Mouse (Mus musculus) telencephalon, adult 2 months (tissue): ENCODE results near the gene Timm13.

Source experiments
- DNase-seq: peaks from one replicate; pipeline ENCODE4 v3.0.0-alpha.2; 2011; ENCODE audit warnings: low read depth, low spot score

The Timm13 gene

DNA sequence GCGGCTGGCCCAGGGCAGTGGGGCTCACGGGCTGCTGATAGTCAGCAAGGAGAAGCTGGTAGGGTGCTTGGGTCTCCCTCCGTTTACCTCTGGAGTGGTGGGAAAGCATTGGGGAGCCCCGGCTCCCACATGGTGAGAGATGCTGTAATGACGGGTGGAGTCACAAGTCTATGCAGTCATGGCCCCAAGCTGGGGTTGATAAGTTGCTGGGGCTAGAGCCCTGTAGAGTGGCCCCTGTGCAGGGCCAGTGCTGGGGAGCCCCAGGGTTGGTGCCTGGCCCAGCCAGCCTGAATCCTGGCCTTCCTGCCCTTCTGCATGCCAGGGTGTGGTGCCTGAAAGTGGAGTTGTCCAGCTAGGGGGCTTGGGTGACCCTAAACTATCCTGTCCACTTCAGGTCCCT, 38.5 kb downstream of the Timm13 start:
- DNase-seq, result no peak

DNA sequence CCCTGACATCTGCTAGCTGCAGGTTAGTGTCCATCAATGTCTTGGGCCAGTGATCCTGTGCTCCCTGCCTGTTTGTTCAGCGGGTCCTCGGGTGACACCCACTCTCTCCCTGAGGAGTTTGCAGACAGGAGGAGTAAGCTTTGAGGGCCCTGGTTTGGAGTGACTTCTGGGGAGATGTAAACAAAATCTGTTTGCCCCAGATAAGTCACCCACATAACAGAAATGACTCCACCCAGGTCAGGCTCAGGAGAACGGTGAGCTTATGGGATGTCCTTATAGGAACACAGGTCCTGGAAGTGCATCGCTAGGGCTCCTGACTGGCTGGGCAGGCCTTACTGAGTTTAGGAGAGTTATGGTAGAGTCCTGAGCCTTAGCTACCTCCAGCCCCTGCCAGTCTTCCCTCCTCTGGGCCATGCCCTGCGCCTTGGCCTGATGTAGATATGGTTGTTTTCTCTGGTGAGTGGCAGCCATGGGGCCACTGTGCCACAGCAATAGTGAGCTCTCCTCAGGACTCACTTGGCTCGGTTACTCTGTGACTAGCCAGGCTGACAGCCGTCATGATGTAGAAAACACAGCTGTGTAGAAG, 42.3 kb downstream of the Timm13 start:
- no peak for DNase-seq

DNA sequence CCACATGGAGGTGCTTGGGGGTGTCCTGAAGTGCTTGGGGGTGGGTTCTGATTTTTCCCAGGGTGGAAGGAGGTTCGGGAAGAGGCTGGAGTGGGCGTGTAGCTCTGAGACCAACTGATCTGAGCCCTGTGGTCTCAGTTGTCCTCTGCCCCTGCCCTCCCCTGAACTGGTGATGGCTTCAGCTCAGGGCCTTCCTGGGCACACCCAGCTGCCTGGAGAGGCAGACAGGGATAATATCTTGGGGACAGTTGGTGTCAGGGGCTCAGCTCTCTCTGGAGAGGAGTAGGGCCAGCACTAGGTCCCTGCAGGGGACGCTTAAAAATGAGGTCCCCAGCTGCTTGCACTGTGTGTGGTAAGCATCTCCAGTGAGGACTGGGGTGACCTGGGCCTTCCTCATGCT, 42.9 kb downstream of the Timm13 start:
- no peak for DNase-seq

DNA sequence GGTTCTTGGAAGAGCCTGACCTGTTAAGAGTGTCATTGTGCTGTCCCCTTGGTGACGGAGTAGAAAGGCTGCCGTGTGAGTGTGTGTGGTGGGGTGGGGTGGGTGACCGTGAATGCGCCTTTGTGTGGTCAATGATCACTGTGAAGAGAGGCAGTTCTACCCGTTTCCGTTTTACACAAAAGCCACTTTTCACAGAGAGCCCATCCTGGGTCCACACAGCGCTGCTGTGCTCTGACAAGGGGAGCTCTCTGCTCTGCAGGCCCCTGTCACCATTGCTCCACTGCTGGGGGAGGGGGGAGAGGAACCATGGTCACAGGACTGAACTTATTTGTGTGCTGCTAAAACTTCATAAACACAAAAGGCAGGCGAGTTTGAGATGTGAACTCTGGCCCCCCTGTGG, 43.4 kb downstream of the Timm13 start:
- DNase-seq, result peak; percentile 55

DNA sequence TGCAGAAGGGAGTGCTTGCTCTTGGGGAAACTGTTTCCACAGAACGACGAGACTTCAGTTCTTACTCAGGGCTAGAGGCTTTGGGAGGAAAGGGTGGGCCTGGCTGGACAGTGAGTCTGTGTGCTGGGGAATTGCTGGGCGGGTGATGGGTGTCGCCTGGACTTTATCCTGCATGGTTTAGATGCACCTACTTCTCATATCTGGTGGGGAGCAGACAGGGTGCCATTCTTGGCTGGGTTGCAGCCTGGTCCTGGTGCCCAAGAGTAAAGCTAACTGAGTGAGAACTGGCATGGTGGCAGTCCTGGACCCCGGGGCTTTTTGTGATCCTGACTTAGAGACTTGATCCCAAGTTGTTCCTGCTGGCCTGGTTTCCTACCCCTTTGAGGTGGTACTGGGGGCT, 43.9 kb downstream of the Timm13 start:
- DNase-seq, result no peak

DNA sequence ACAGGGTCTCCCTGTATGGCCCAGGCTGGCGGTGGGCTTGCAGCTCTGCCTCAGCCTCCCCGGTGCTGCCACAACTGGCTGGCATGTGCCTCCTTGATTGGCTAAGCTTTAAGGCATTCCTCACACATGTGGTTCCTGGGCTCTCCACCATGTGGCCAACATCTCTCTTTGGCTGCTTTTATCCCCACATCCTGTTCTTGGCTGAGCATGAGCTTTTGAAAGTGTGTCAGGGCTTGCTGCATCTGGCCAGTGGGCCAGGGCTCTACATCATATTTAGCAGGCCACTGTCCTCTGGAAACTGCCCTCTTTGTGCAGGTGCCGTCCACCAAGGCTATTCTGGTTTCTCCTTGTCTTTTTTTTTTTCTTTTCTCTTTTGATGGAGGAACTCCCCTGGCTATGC, 44.5 kb downstream of the Timm13 start:
- DNase-seq, result no peak

DNA sequence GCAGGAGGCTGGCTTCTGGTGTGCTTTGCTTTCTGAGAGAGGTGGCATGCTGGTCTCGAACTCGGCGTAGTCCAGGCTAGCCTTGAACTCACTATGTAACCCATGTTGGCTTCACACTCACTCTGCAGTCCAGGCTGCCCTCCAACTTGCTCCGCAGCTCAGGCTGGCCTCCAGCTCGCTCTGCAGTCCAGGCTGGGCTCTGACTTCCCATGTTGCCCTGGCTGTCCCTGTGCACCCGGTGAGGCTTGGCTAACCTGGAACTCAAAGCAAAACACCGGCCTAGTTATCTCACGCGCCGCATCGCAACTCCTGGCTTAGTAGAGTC, 45.1 kb downstream of the Timm13 start:
- DNase-seq, result no peak

DNA sequence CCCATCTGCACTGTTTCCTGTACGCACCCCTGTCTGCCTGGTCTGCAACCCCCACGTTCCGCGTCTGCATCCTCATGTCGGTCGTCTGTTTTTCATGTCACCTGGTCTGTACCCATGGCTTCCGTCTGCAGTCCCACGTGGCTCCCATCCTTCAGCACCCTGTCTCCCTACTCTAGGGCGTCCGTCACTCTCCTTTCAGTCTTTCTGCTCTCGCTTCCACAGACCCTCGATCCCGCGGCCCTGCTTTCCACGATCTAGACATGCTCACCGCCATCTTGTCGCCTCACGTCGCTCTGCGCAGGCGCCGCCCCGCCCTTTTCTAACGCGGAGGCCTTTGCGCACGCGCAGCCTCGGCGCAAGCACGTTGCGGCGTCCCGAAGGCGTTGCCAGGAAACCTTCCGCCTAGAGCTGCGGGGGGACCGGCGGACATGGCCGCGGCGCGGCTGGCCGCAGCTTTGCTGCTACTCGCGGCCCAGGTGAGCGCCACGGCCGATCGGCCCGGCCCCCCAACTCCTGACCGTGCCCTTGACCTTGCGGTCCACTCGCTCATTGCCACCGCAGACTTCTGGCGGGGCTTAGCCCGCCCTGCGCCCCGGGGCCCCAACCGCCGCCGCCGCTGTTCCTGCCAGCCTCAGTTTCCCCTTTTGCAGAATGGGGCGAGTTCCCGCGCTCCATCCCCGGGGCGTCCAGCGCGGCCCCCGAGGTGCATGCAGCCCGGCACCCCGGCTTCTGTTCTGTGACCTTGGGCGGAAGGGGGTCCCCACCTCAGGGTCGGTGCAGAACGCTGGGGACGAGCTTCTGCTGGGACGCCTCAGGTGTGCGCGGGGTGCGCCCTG, 45.6 kb downstream of the Timm13 start, which contains the start of the genes Lsm7 and Sppl2b:
Gene Lsm7 (minus strand): TSS at position 297 of the 836 bp plus-strand sequence.
Gene Sppl2b (plus strand): TSS at position 363 of the 836 bp plus-strand sequence.
- peak; percentile 86 for DNase-seq
